In genomic region chr8:72024886-72025285, GRCm38 (mm10) we compare ENCODE assay signal across 16 mouse cellular contexts. TPM values are rescaled to one million over a fixed set of nuclear protein-coding genes. Genes with fewer than 3 reads are reported as not detected.
DNase-seq lines count a peak whose midpoint lies in the region; TF ChIP-seq lines count a peak whose summit lies in the region.
"Not testable (repeated sequence)": the region's sequence is repeated elsewhere in the genome, so short reads cannot be mapped to it uniquely, and the experiment has no call there.
"Had no signal": no experiment of that assay in that cellular context is flagged by ENCODE, and none has a peak within 500 bp of the region (broad histone marks: within the 10 kb centered on the region; RNA-seq: fewer than 3 reads in every experiment).

No protein-coding gene starts in this region.

- H3K36me3 ChIP-seq in kidney, adult 2 months (ENCODE audit: control insufficient read depth, insufficient read depth, low read length): not testable (repeated sequence)

- not testable (repeated sequence) for H3K27me3 ChIP-seq in cerebellum, adult 2 months (ENCODE audit: control insufficient read depth, insufficient read depth, low read length); kidney, adult 2 months (replicated peaks; ENCODE audit: control insufficient read depth, insufficient read depth, low read length)

- TF ChIP-seq POLR2A in cerebellum, adult 2 months (IDR thresholded peaks at IDR 0.05; ENCODE audit: borderline replicate concordance, insufficient read depth, low read length); kidney, adult 2 months (IDR thresholded peaks at IDR 0.05; ENCODE audit: low read depth, low read length): not testable (repeated sequence)

- WGBS in cerebellum, adult 2 months: 10% methylated on average over 4 of the region's 9 CpGs
- 3% methylated on average over 3 of the region's 9 CpGs for WGBS in kidney, adult 2 months

- not testable (repeated sequence) for H3K4me1 ChIP-seq in cerebellum, adult 2 months (ENCODE audit: control insufficient read depth, insufficient read depth, low read length); kidney, adult 2 months (ENCODE audit: control insufficient read depth, insufficient read depth, low read length)

- H3K4me3 ChIP-seq in cerebellum, adult 2 months (replicated peaks; ENCODE audit: insufficient read depth, low read depth, low read length); kidney, adult 2 months (ENCODE audit: insufficient read depth, low read depth, low read length): not testable (repeated sequence)

- DNase-seq in CD8-positive naive resting alpha-beta T cell, adult 2 months (ENCODE audit: low read depth in 2 of 2, low spot score in 2 of 2): peak; percentile 34 to 55
- peak; percentile 24 to 40 for DNase-seq in cerebellum, adult 2 months
- peak; percentile 88 for DNase-seq in heart, adult 11 months
- DNase-seq in kidney, adult 2 months: peak; percentile 51
- DNase-seq in left cerebral cortex, adult 11 months (ENCODE audit: low spot score): peak; percentile 23
- DNase-seq in lung, postnatal 25 days (ENCODE audit: low spot score): peak; percentile 45
- peak; percentile 58 for DNase-seq in testis, postnatal 10 days (ENCODE audit: low spot score)

- not testable (repeated sequence) for TF ChIP-seq CTCF in cerebellum, adult 2 months (IDR thresholded peaks at IDR 0.05; ENCODE audit: borderline replicate concordance, insufficient read depth, low read depth, low read length); kidney, adult 2 months (conservative IDR thresholded peaks at IDR 0.05; ENCODE audit: insufficient read depth, insufficient read length, low read depth, low read length)

- H3K27ac ChIP-seq in cerebellum, adult 2 months (ENCODE audit: insufficient read depth, low read length); kidney, adult 2 months (ENCODE audit: insufficient read depth, low read depth, low read length): not testable (repeated sequence)

RNA-seq across cellular contexts. Expression of gene Cyp4f18, which starts 15.5 kb away (rescaled TPM):
- polyA plus RNA-seq in cerebellum, adult 2 months (2012; rRNA removed): 0.18 and 0.24 TPM in 2 replicates
- 1.7 and 3.3 TPM in 2 replicates for polyA plus RNA-seq in kidney, adult 2 months (2012; rRNA removed)

RNA-seq across cellular contexts. Expression of gene Olfr372, which starts 16.1 kb away (rescaled TPM):
- polyA plus RNA-seq in cerebellum, adult 2 months (2012; rRNA removed): 0.10 TPM in 1 of 2 replicates, not detected in the other
- not detected in 2 replicates for polyA plus RNA-seq in kidney, adult 2 months (2012; rRNA removed)
- polyA plus RNA-seq: forebrain, embryonic 12.5 days; frontal cortex, adult 2 months; heart, embryonic 13.5 days; hindbrain, embryonic 10.5 days; limb, embryonic 14.5 days; liver, embryonic 15.5 days; macrophage; midbrain, embryonic 11.5 days; neural tube, embryonic 13.5 days had no signal

RNA-seq across cellular contexts. Expression of gene Olfr373, which starts 58.1 kb away (rescaled TPM):
- polyA plus RNA-seq in cerebellum, adult 2 months (2012; rRNA removed): not detected in 2 replicates
- polyA plus RNA-seq in kidney, adult 2 months (2012; rRNA removed): not detected in 2 replicates
- polyA plus RNA-seq: forebrain, embryonic 12.5 days; frontal cortex, adult 2 months; heart, embryonic 13.5 days; hindbrain, embryonic 10.5 days; limb, embryonic 14.5 days; liver, embryonic 15.5 days; macrophage; midbrain, embryonic 11.5 days; neural tube, embryonic 13.5 days had no signal

Comparison
In these comparisons a context has a peak if more than half of its experiments do, and no peak if none do; other contexts are left out.
1. DNase-seq: peak in every context shown above with its lines; median percentile 88 in heart, adult 11 months; 58 in testis, postnatal 10 days; 51 in kidney, adult 2 months; 45 in lung, postnatal 25 days; 44 in CD8-positive naive resting alpha-beta T cell, adult 2 months; 32 in cerebellum, adult 2 months; 23 in left cerebral cortex, adult 11 months.